Mouse (Mus musculus): ENCODE data around the gene Shbg. TPM values are rescaled to one million over a fixed set of nuclear protein-coding genes. Genes with fewer than 3 reads are reported as not detected.

The Shbg gene
- polyA plus RNA-seq, 1 experiment from 2014 or later, result not detected

DNA sequence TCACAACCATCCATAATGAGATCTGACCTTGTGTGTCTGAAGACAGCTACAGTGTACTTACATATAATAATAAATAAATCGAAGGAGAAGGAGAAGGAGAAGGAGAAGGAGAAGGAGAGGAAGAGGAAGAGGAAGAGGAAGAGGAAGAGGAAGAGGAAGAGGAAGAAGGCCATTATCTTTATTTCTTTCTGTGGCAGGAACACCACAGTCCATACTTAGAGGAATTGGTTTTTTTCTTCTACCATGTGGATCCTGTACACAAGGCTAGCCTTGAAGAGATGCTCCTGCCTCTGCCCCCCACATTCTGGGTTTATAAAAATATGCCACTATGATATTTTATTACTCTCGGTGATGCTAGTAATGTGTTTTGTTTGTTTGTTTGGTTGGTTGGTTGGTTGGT is 10.9 kb downstream of the Shbg start:
- WGBS, result 84% methylated on average over 2 of the region's 2 CpGs
- ATAC-seq (no peak), DNase-seq (ENCODE audit: low spot score) (no peak)
- H3K4me2 ChIP-seq (ENCODE audit: low read length), result no peak overlapping the region
- no peak overlapping the region for H3K4me3 ChIP-seq (ENCODE audit: low read depth, low read length)
- peaks cover 4% of the 10 kb centered on the region; the same call in 1 of the 2 replicates for H3K36me3 ChIP-seq (ENCODE audit: control insufficient read depth, insufficient read depth, low read length)
- no peaks in the 10 kb centered on the region for H3K27me3 ChIP-seq (replicated peaks; ENCODE audit: control insufficient read depth, insufficient read depth, low read length)
- H3K9me3 ChIP-seq (replicated peaks; ENCODE audit: control insufficient read depth, low read length), result no peaks in the 10 kb centered on the region
- no peak overlapping the region for H3K9ac ChIP-seq (ENCODE audit: low read length)
- peaks cover 6% of the 10 kb centered on the region for H3K4me1 ChIP-seq (ENCODE audit: control insufficient read depth, insufficient read depth, low read length)
- no peak overlapping the region for H3K27ac ChIP-seq (ENCODE audit: low read depth, low read length)

- 61% methylated on average over 2 of the region's 2 CpGs for WGBS
- peak overlapping the region; percentile 32; the same call in 1 of the 2 replicates for H3K9ac ChIP-seq (ENCODE audit: low read length)
- no peak overlapping the region for H3K27ac ChIP-seq (ENCODE audit: low read depth, low read length)
Measured at GRCm38 (mm10) chr11:69606491-69606795, 11.3 kb downstream of the Shbg start.

DNA sequence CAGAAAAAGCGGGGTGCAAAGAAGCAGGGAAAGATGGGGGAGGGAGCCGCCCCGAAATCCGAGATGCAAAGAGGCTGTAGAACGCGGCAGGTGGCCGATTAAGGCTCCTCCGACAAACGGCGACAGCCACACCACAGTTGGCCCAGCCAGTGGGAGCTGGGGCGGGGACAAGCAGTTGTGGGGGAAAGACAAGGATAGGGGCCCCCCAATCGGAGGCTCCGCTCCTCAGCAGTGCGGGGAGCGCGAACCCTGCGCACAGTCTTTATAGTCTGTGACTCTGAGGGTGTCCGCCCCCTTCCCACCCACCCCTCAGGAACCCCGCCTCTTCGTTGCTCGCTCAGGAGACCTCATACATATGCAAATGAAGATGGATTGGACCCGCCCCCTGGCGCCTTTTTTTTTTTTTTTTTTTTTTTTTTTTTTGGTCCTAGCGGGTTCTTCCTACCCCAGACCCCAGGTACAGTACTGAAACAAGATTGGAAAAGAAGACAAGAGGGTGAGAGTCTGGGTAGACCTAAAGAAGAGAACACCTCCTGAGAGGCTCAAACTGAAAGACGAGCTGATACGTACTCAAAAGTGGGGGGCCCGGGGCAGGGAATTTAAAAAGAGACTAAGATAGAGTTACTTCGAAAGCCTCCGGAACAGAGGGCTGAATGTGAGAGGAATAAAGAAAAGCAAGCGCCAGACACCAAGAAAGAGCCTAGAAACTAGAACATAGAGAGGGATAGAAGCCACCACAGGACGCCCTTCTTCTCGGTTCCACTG is 11.8 kb downstream of the Shbg start, which contains the start of gene Atp1b2:
TSS of gene Atp1b2 (minus strand) at position 217 of the 765 bp plus-strand sequence.
- 3% methylated on average over 32 of the region's 32 CpGs for WGBS
- Histone ChIP-seq H3K9ac (ENCODE audit: low read length) (peak within 1 kb of the TSS; percentile 87), H3K4me3 (ENCODE audit: low read depth, low read length) (peak within 1 kb of the TSS; percentile 67), H3K4me1 (ENCODE audit: control insufficient read depth, insufficient read depth, low read length) (peaks cover 6% of the 10 kb centered on the region), H3K4me2 (ENCODE audit: low read length) (peak within 1 kb of the TSS; percentile 100), H3K27ac (ENCODE audit: low read depth, low read length) (peak within 1 kb of the TSS; percentile 48; the same call in 1 of the 2 replicates), H3K27me3 (replicated peaks; ENCODE audit: control insufficient read depth, insufficient read depth, low read length) (no peaks in the 10 kb centered on the region), H3K9me3 (replicated peaks; ENCODE audit: control insufficient read depth, low read length) (no peaks in the 10 kb centered on the region), H3K36me3 (ENCODE audit: control insufficient read depth, insufficient read depth, low read length) (peaks cover 9% of the 10 kb centered on the region)
- DNase-seq (ENCODE audit: low spot score), result peak; percentile 96
- ATAC-seq, result peak; percentile 95

More at GRCm38 (mm10) chr11:69606491-69606795, 11.3 kb downstream of the Shbg start:
- Histone ChIP-seq H3K36me3 (ENCODE audit: control insufficient read depth, insufficient read depth, low read length) (peaks cover 5% of the 10 kb centered on the region), H3K4me2 (ENCODE audit: low read length) (peak overlapping the region; percentile 100), H3K27me3 (replicated peaks; ENCODE audit: control insufficient read depth, insufficient read depth, low read length) (no peaks in the 10 kb centered on the region), H3K9me3 (replicated peaks; ENCODE audit: control insufficient read depth, low read length) (no peaks in the 10 kb centered on the region), H3K4me1 (ENCODE audit: control insufficient read depth, insufficient read depth, low read length) (peaks cover 6% of the 10 kb centered on the region), H3K4me3 (ENCODE audit: low read depth, low read length) (peak overlapping the region; percentile 67)
- no peak for DNase-seq (ENCODE audit: low spot score)
- ATAC-seq, result no peak

GRCm38 (mm10) chr11:69604795-69605664 is 12.7 kb downstream of the Shbg start:
- peak overlapping the region; percentile 100 for H3K4me2 ChIP-seq (ENCODE audit: low read length)
- DNase-seq (ENCODE audit: low spot score) (peak; percentile 47), ATAC-seq (peak; percentile 55)
- H3K4me1 ChIP-seq (ENCODE audit: control insufficient read depth, insufficient read depth, low read length), result peaks cover 11% of the 10 kb centered on the region
- H3K9ac ChIP-seq (ENCODE audit: low read length), result peak overlapping the region; percentile 87
- peak overlapping the region; percentile 67 for H3K4me3 ChIP-seq (ENCODE audit: low read depth, low read length)
- no peaks in the 10 kb centered on the region for H3K9me3 ChIP-seq (replicated peaks; ENCODE audit: control insufficient read depth, low read length)
- H3K27me3 ChIP-seq (replicated peaks; ENCODE audit: control insufficient read depth, insufficient read depth, low read length), result no peaks in the 10 kb centered on the region
- WGBS, result under 1% methylated on average over 73 of the region's 73 CpGs
- peaks cover 9% of the 10 kb centered on the region for H3K36me3 ChIP-seq (ENCODE audit: control insufficient read depth, insufficient read depth, low read length)
- peak overlapping the region; percentile 48; the same call in 1 of the 2 replicates for H3K27ac ChIP-seq (ENCODE audit: low read depth, low read length)

- 58% methylated on average over 3 of the region's 3 CpGs for WGBS
- DNase-seq (ENCODE audit: low spot score) (no peak), ATAC-seq (no peak)
- Histone ChIP-seq H3K4me3 (ENCODE audit: low read depth, low read length) (peak overlapping the region; percentile 67), H3K4me1 (ENCODE audit: control insufficient read depth, insufficient read depth, low read length) (peaks cover 14% of the 10 kb centered on the region), H3K9ac (ENCODE audit: low read length) (peak overlapping the region; percentile 87), H3K4me2 (ENCODE audit: low read length) (peak overlapping the region; percentile 100), H3K9me3 (replicated peaks; ENCODE audit: control insufficient read depth, low read length) (no peaks in the 10 kb centered on the region), H3K36me3 (ENCODE audit: control insufficient read depth, insufficient read depth, low read length) (peaks cover 9% of the 10 kb centered on the region), H3K27me3 (replicated peaks; ENCODE audit: control insufficient read depth, insufficient read depth, low read length) (no peaks in the 10 kb centered on the region), H3K27ac (ENCODE audit: low read depth, low read length) (no peak overlapping the region)
Measured at GRCm38 (mm10) chr11:69604347-69604746, 13.4 kb downstream of the Shbg start.

DNA sequence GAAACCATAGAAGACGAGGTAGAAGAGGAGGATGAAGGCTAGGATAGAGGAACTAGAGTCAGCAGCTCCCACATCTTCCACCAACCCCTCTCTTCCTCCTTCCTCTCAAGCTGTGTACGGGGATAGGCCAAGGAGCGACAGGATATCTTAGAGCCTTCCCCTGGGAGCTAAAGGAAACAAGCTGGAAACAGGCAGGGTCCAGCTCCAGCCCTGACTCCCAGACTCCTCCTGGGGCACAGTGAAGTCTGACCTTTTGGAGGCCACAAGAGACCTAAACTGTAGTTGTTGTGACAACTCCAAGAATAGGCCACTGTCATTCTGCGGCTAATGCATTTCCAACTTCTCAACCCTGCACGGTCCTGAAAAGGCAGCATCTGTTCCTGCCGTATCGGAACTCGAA is 14.2 kb downstream of the Shbg start:
- H3K9me3 ChIP-seq (replicated peaks; ENCODE audit: control insufficient read depth, low read length), result no peaks in the 10 kb centered on the region
- H3K4me1 ChIP-seq (ENCODE audit: control insufficient read depth, insufficient read depth, low read length), result peaks cover 14% of the 10 kb centered on the region
- ATAC-seq, result no peak
- no peak overlapping the region for H3K4me3 ChIP-seq (ENCODE audit: low read depth, low read length)
- no peak overlapping the region for H3K9ac ChIP-seq (ENCODE audit: low read length)
- H3K36me3 ChIP-seq (ENCODE audit: control insufficient read depth, insufficient read depth, low read length), result peaks cover 9% of the 10 kb centered on the region
- no peak overlapping the region for H3K27ac ChIP-seq (ENCODE audit: low read depth, low read length)
- no peak for DNase-seq (ENCODE audit: low spot score)
- no peaks in the 10 kb centered on the region for H3K27me3 ChIP-seq (replicated peaks; ENCODE audit: control insufficient read depth, insufficient read depth, low read length)
- 90% methylated on average over 8 of the region's 8 CpGs for WGBS
- no peak overlapping the region for H3K4me2 ChIP-seq (ENCODE audit: low read length)

DNA sequence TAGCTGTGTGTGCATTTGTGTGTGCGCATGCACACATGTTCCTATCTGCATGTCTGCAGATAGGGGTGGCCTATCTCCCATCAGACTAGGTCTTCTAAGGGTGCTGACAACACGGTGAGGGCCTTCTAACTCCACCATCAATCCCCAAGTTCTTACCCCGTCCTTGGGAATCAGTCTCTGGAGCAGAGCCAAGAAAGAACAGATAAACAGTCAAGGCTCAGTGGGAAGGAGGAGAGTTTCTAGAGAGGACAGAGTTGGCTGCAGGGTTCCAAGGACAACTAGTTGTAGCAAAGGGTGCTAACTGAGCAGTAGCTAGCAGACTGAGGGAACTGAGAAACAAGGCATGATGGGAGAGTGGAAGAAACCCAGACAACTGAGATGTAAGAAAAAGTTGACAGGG is 15.9 kb downstream of the Shbg start:
- Histone ChIP-seq H3K4me2 (ENCODE audit: low read length) (no peak overlapping the region), H3K9me3 (replicated peaks; ENCODE audit: control insufficient read depth, low read length) (no peaks in the 10 kb centered on the region), H3K4me1 (ENCODE audit: control insufficient read depth, insufficient read depth, low read length) (peaks cover 14% of the 10 kb centered on the region), H3K4me3 (ENCODE audit: low read depth, low read length) (no peak overlapping the region), H3K36me3 (ENCODE audit: control insufficient read depth, insufficient read depth, low read length) (peaks cover 9% of the 10 kb centered on the region), H3K27ac (ENCODE audit: low read depth, low read length) (no peak overlapping the region), H3K27me3 (replicated peaks; ENCODE audit: control insufficient read depth, insufficient read depth, low read length) (no peaks in the 10 kb centered on the region), H3K9ac (ENCODE audit: low read length) (no peak overlapping the region)
- no peak for DNase-seq (ENCODE audit: low spot score)
- no peak for ATAC-seq
- WGBS, result 79% methylated on average over 3 of the region's 3 CpGs

GRCm38 (mm10) chr11:69600098-69600497 is 17.6 kb downstream of the Shbg start:
- no peak overlapping the region for H3K9ac ChIP-seq (ENCODE audit: low read length)
- H3K36me3 ChIP-seq (ENCODE audit: control insufficient read depth, insufficient read depth, low read length), result peaks cover 9% of the 10 kb centered on the region
- H3K9me3 ChIP-seq (replicated peaks; ENCODE audit: control insufficient read depth, low read length), result no peaks in the 10 kb centered on the region
- peak overlapping the region; percentile 15; the same call in 1 of the 2 replicates for H3K27ac ChIP-seq (ENCODE audit: low read depth, low read length)
- peak overlapping the region; percentile 17; the same call in 1 of the 2 replicates for H3K4me2 ChIP-seq (ENCODE audit: low read length)
- peak; percentile 67 for DNase-seq (ENCODE audit: low spot score)
- no peaks in the 10 kb centered on the region for H3K27me3 ChIP-seq (replicated peaks; ENCODE audit: control insufficient read depth, insufficient read depth, low read length)
- 6% methylated on average over 6 of the region's 6 CpGs for WGBS
- peaks cover 14% of the 10 kb centered on the region for H3K4me1 ChIP-seq (ENCODE audit: control insufficient read depth, insufficient read depth, low read length)
- H3K4me3 ChIP-seq (ENCODE audit: low read depth, low read length), result no peak overlapping the region
- no peak for ATAC-seq
